Mouse (Mus musculus) macrophage (primary cell): ENCODE measurements around the gene Tbc1d8. TPM values are rescaled to one million over a fixed set of nuclear protein-coding genes. Genes with fewer than 3 reads are reported as not detected.

Experiments used
- H3K27ac ChIP-seq: fragments of 350-480 bp; formaldehyde crosslinking; 2 replicates; pipeline ENCODE4 v1.9.0; 2021
- H3K36me3 ChIP-seq: fragments of 350-480 bp; formaldehyde crosslinking; 2 replicates; pipeline ENCODE4 v1.9.0; 2021; ENCODE audit errors: inconsistent target
- H3K4me3 ChIP-seq: fragments of 350-480 bp; formaldehyde crosslinking; 2 replicates; pipeline ENCODE4 v1.9.0; 2021; ENCODE audit errors: inconsistent target
- H3K79me2 ChIP-seq: fragments of 350-480 bp; formaldehyde crosslinking; 2 replicates; pipeline ENCODE4 v1.9.0; 2021; ENCODE audit errors: inconsistent target
- WGBS: methylation state at CpG from one replicate; pipeline ENCODE4 v1.1.7; 2026; ENCODE audit warnings: inconsistent platforms; ENCODE audit not compliant: missing documents; 5-methylcytosine and 5-hydroxymethylcytosine counted together
- polyA plus RNA-seq: library from polyadenylated mRNA; stranded (reverse); fragments of 250-400 nt; gene quantifications from 3 replicates; pipeline ENCODE4 v1.2.4, GENCODE M21; 2018; ENCODE audit warnings: inconsistent platforms

Tbc1d8 gene
- polyA plus RNA-seq, 1 experiment from 2014 or later = 13.9 TPM

- Histone ChIP-seq H3K36me3 (no peaks in the 10 kb centered on the region), H3K4me3 (no peak overlapping the region), H3K27ac (no peak overlapping the region), H3K79me2 (peaks cover 76% of the 10 kb centered on the region; the same call in 1 of the 2 replicates)
- 93% methylated on average over 3 of the region's 3 CpGs for whole genome bisulfite sequencing
These were observed 13.8 kb downstream of the Tbc1d8 start for GRCm38 (mm10) chr1:39464760-39465159.

- 84% methylated on average over 5 of the region's 6 CpGs for WGBS
- Histone ChIP-seq H3K27ac (no peak overlapping the region), H3K79me2 (peaks cover 85% of the 10 kb centered on the region; the same call in 1 of the 2 replicates), H3K36me3 (no peaks in the 10 kb centered on the region), H3K4me3 (no peak overlapping the region)
These were observed 15.6 kb downstream of the Tbc1d8 start for GRCm38 (mm10) chr1:39462937-39463444.

GRCm38 (mm10) chr1:39462036-39462435, 16.5 kb downstream of the Tbc1d8 start:
- H3K79me2 ChIP-seq = peaks cover 84% of the 10 kb centered on the region; the same call in 1 of the 2 replicates
- H3K36me3 ChIP-seq = no peaks in the 10 kb centered on the region
- 96% methylated on average over 13 of the region's 13 CpGs for WGBS
- H3K4me3 ChIP-seq = no peak overlapping the region
- no peak overlapping the region for H3K27ac ChIP-seq

GRCm38 (mm10) chr1:39460495-39460894, 18.1 kb downstream of the Tbc1d8 start:
- Histone ChIP-seq H3K79me2 (peaks cover 82% of the 10 kb centered on the region; the same call in 1 of the 2 replicates), H3K4me3 (no peak overlapping the region), H3K27ac (no peak overlapping the region), H3K36me3 (no peaks in the 10 kb centered on the region)
- WGBS = 89% methylated on average over 5 of the region's 5 CpGs

GRCm38 (mm10) chr1:39457887-39458874, 20.4 kb downstream of the Tbc1d8 start:
- Histone ChIP-seq H3K27ac (no peak overlapping the region), H3K36me3 (no peaks in the 10 kb centered on the region), H3K79me2 (peaks cover 92% of the 10 kb centered on the region; the same call in 1 of the 2 replicates), H3K4me3 (no peak overlapping the region)
- WGBS = 97% methylated on average over 11 of the region's 13 CpGs

- 91% methylated on average over 5 of the region's 5 CpGs for WGBS
- Histone ChIP-seq H3K4me3 (no peak overlapping the region), H3K79me2 (peaks cover 91% of the 10 kb centered on the region; the same call in 1 of the 2 replicates), H3K27ac (no peak overlapping the region), H3K36me3 (no peaks in the 10 kb centered on the region)
These were observed 22.1 kb downstream of the Tbc1d8 start for GRCm38 (mm10) chr1:39456421-39456853.

GRCm38 (mm10) chr1:39455350-39456023, 23.1 kb downstream of the Tbc1d8 start:
- Histone ChIP-seq H3K27ac (no peak overlapping the region), H3K36me3 (no peaks in the 10 kb centered on the region), H3K79me2 (peaks cover 96% of the 10 kb centered on the region; the same call in 1 of the 2 replicates), H3K4me3 (no peak overlapping the region)
- WGBS = 60% methylated on average over 23 of the region's 23 CpGs

- WGBS = 91% methylated on average over 4 of the region's 4 CpGs
- Histone ChIP-seq H3K36me3 (no peaks in the 10 kb centered on the region), H3K4me3 (no peak overlapping the region), H3K79me2 (peaks cover 93% of the 10 kb centered on the region; the same call in 1 of the 2 replicates), H3K27ac (no peak overlapping the region)
These were observed 23.8 kb downstream of the Tbc1d8 start for GRCm38 (mm10) chr1:39454783-39455175.

GRCm38 (mm10) chr1:39454108-39454782, 24.3 kb downstream of the Tbc1d8 start:
- WGBS = 73% methylated on average over 9 of the region's 9 CpGs

GRCm38 (mm10) chr1:39452203-39452602, 26.4 kb downstream of the Tbc1d8 start:
- Histone ChIP-seq H3K79me2 (peaks cover 82% of the 10 kb centered on the region; the same call in 1 of the 2 replicates), H3K4me3 (no peak overlapping the region), H3K36me3 (no peaks in the 10 kb centered on the region), H3K27ac (no peak overlapping the region)
- WGBS = 82% methylated on average over 4 of the region's 4 CpGs

More at GRCm38 (mm10) chr1:39454108-39454782, 24.3 kb downstream of the Tbc1d8 start:
- no peak overlapping the region for H3K4me3 ChIP-seq
- peaks cover 93% of the 10 kb centered on the region; the same call in 1 of the 2 replicates for H3K79me2 ChIP-seq
- H3K36me3 ChIP-seq = no peaks in the 10 kb centered on the region
- no peak overlapping the region for H3K27ac ChIP-seq

GRCm38 (mm10) chr1:39450069-39450728, 28.4 kb downstream of the Tbc1d8 start:
- peaks cover 83% of the 10 kb centered on the region; the same call in 1 of the 2 replicates for H3K79me2 ChIP-seq
- no peaks in the 10 kb centered on the region for H3K36me3 ChIP-seq
- no peak overlapping the region for H3K4me3 ChIP-seq
- H3K27ac ChIP-seq = no peak overlapping the region
- 44% methylated on average over 6 of the region's 6 CpGs for WGBS

GRCm38 (mm10) chr1:39449251-39449790, 29.2 kb downstream of the Tbc1d8 start:
- H3K79me2 ChIP-seq = peaks cover 82% of the 10 kb centered on the region; the same call in 1 of the 2 replicates
- H3K4me3 ChIP-seq = no peak overlapping the region
- H3K27ac ChIP-seq = no peak overlapping the region
- no peaks in the 10 kb centered on the region for H3K36me3 ChIP-seq
- WGBS = 74% methylated on average over 12 of the region's 12 CpGs

- no peak overlapping the region for H3K27ac ChIP-seq
- no peak overlapping the region for H3K4me3 ChIP-seq
- 97% methylated on average over 5 of the region's 5 CpGs for WGBS
- H3K79me2 ChIP-seq = peaks cover 82% of the 10 kb centered on the region; the same call in 1 of the 2 replicates
- no peaks in the 10 kb centered on the region for H3K36me3 ChIP-seq
These were observed 29.7 kb downstream of the Tbc1d8 start for GRCm38 (mm10) chr1:39448819-39449218.
